Mouse (Mus musculus) liver, embryonic 14.5 days (tissue): ENCODE measurements around the gene Tdrkh.

Experiments
- CTCF ChIP-seq: IDR thresholded peaks from 2 replicates; pipeline ENCODE4 v1.5.1; 2016; ENCODE audit warnings: antibody characterized with exemption, low read depth, control low read depth
- EP300 ChIP-seq: IDR thresholded peaks from 2 replicates; pipeline ENCODE4 v1.6.1; 2016; ENCODE audit warnings: antibody characterized with exemption, low read depth

DNA sequence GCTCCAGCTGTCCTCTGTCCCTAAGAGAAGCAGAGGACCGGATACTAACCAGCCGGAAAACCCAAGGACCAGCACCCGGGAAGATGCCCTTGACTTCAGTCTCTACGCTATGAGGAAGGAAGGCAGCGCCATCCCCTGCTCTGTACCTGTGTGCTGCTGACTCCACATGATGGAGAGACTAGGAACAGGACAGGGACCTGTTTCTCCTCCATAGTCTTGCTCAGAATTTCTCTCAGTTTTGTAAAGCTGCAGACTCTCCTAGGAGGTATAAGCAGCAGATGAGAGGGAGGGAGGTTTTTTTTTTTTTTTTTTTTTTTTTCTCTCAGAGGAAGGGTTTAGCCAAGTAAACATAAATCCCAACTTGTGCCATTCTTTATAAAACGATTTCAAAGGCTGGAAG lies 14.9 kb upstream of the Tdrkh start, which contains the start of gene Lingo4:
- TF ChIP-seq EP300: no peak
- no peak for TF ChIP-seq CTCF
